ENCODE assay signal across 22 mouse cellular contexts in genomic region chr19:53041570-53041969, GRCm38 (mm10). TPM values are rescaled to one million over a fixed set of nuclear protein-coding genes. Genes with fewer than 3 reads are reported as not detected.
DNase-seq lines count a peak whose midpoint lies in the region; ATAC-seq and TF ChIP-seq lines count a peak whose summit lies in the region.
"Had no signal": no experiment of that assay in that cellular context is flagged by ENCODE, and none has a peak within 500 bp of the region (broad histone marks: within the 10 kb centered on the region; RNA-seq: fewer than 3 reads in every experiment).

No protein-coding gene starts in this region.

- H3K9ac ChIP-seq in heart, embryonic 15.5 days, result no peak overlapping the region
- H3K9ac ChIP-seq in heart, embryonic 12.5 days, result no peak overlapping the region
- H3K9ac ChIP-seq in ES-Bruce4 (ENCODE audit: low read depth, poor library complexity, severe bottlenecking) (no peak overlapping the region), MEL (ENCODE audit: control insufficient read depth, low read depth, low read length, poor library complexity, severe bottlenecking) (no peak overlapping the region)
- H3K9ac ChIP-seq: forebrain, embryonic 13.5 days; heart, embryonic 13.5 days; hindbrain, embryonic 13.5 days; intestine, embryonic 15.5 days had no signal

- no peak overlapping the region for H3K4me2 ChIP-seq in heart, embryonic 15.5 days
- no peak overlapping the region for H3K4me2 ChIP-seq in heart, embryonic 12.5 days
- H3K4me2 ChIP-seq: forebrain, embryonic 13.5 days; heart, embryonic 13.5 days; hindbrain, embryonic 13.5 days; intestine, embryonic 15.5 days had no signal

- no peak for DNase-seq in layer of hippocampus, adult 2 months (ENCODE audit: low spot score in 2 of 2)
- DNase-seq in layer of hippocampus, postnatal 10 days (ENCODE audit: low spot score in 2 of 2), result no peak
- peak; percentile 43 for DNase-seq in MEL (ENCODE audit: low read depth, low spot score)
- no peak for DNase-seq in left cerebral cortex, postnatal 10 days (ENCODE audit: extremely low spot score in 1 of 2, low spot score in 2 of 2)
- DNase-seq: adrenal gland, adult 2 months; adrenal gland, postnatal 14 days; gastrocnemius, postnatal 10 days; gastrocnemius, postnatal 36 days; heart, postnatal 14 days; kidney, adult 11 months had no signal

- H3K4me1 ChIP-seq in heart, embryonic 15.5 days (replicated peaks), result peaks cover 39% of the 10 kb centered on the region
- H3K4me1 ChIP-seq in heart, embryonic 12.5 days (replicated peaks), result peaks cover 26% of the 10 kb centered on the region
- H3K4me1 ChIP-seq in ES-Bruce4 (ENCODE audit: control insufficient read depth, insufficient read depth, low read length) (peaks cover 7% of the 10 kb centered on the region), MEL (ENCODE audit: control insufficient read depth in 1 of 2, insufficient read depth in 2 of 2, low read length in 2 of 2) (peaks cover 19 to 33% of the 10 kb centered on the region in 2 experiments)

- TF ChIP-seq POLR2A in ES-Bruce4 (IDR thresholded peaks at IDR 0.05; ENCODE audit: insufficient read depth, low read length) (no peak), MEL (IDR thresholded peaks at IDR 0.05; ENCODE audit: control insufficient read depth in 1 of 2, insufficient read depth in 1 of 2, low read depth in 1 of 2, low read length in 2 of 2, poor library complexity in 1 of 2) (no peak)

- intact Hi-C loops in left cerebral cortex, postnatal 10 days (cut with DNase I), result no loop called here

- H3K9me3 ChIP-seq in heart, embryonic 15.5 days (replicated peaks), result no peaks in the 10 kb centered on the region
- H3K9me3 ChIP-seq in heart, embryonic 12.5 days (replicated peaks), result peaks cover 3% of the 10 kb centered on the region
- 0 out of 2 replicates have a peak, but pooled peaks cover 1% of the 10 kb centered on the region for H3K9me3 ChIP-seq in ES-Bruce4 (replicated peaks; ENCODE audit: control insufficient read depth, insufficient read depth, low read length, poor library complexity, severe bottlenecking)
- H3K9me3 ChIP-seq in MEL (replicated peaks; ENCODE audit: insufficient read depth, low read length), result no peaks in the 10 kb centered on the region
- H3K9me3 ChIP-seq: forebrain, embryonic 13.5 days; G1E; heart, embryonic 13.5 days; hindbrain, embryonic 13.5 days; intestine, embryonic 15.5 days had no signal

- H3K36me3 ChIP-seq in heart, embryonic 15.5 days, result no peaks in the 10 kb centered on the region
- H3K36me3 ChIP-seq in heart, embryonic 12.5 days, result no peaks in the 10 kb centered on the region
- H3K36me3 ChIP-seq in ES-Bruce4 (ENCODE audit: control insufficient read depth, insufficient read depth, low read length, poor library complexity, severe bottlenecking), result no peaks in the 10 kb centered on the region
- H3K36me3 ChIP-seq in MEL (ENCODE audit: control insufficient read depth in 1 of 2, insufficient read depth in 2 of 2, low read length in 2 of 2), result peaks cover 0 to 34% of the 10 kb centered on the region in 2 experiments; a peak in 2 of 4 replicates
- H3K36me3 ChIP-seq: forebrain, embryonic 10.5 days; hindbrain, embryonic 10.5 days; hindbrain, embryonic 13.5 days; intestine, embryonic 15.5 days had no signal

- no peak for ATAC-seq in heart, embryonic 15.5 days (replicated peaks; ENCODE audit: insufficient number of reproducible peaks, insufficient read depth, low FRiP score, low read depth)
- no peak for ATAC-seq in heart, embryonic 12.5 days (ENCODE audit: insufficient number of reproducible peaks, low FRiP score)
- ATAC-seq: forebrain, embryonic 13.5 days; forebrain, embryonic 16.5 days; hindbrain, embryonic 16.5 days; intestine, embryonic 15.5 days had no signal

- peaks cover 17% of the 10 kb centered on the region for H3K79me2 ChIP-seq in MEL (ENCODE audit: control insufficient read depth, insufficient read depth, low read length, poor library complexity)

- TF ChIP-seq EP300 in ES-Bruce4 (IDR thresholded peaks at IDR 0.05; ENCODE audit: insufficient read depth, low read depth, low read length), result peak; percentile 75; the same call in 1 of the 2 replicates
- TF ChIP-seq EP300 in MEL (IDR thresholded peaks at IDR 0.05; ENCODE audit: low read depth in 1 of 2, low read length in 2 of 2), result peak; percentile 15 to 52; a peak in 1 of 4 replicates

- WGBS in heart, embryonic 15.5 days, result 65% methylated on average over 4 of the region's 4 CpGs
- WGBS in heart, embryonic 12.5 days, result 60% methylated on average over 4 of the region's 4 CpGs

- no peak for TF ChIP-seq RAD21 in MEL (IDR thresholded peaks at IDR 0.05; ENCODE audit: low read depth, low read length)

- H3K27me3 ChIP-seq in heart, embryonic 15.5 days, result no peaks in the 10 kb centered on the region
- H3K27me3 ChIP-seq in heart, embryonic 12.5 days (replicated peaks), result no peaks in the 10 kb centered on the region
- no peaks in the 10 kb centered on the region for H3K27me3 ChIP-seq in ES-Bruce4 (ENCODE audit: control insufficient read depth, insufficient read depth, low read length, poor library complexity, severe bottlenecking)
- H3K27me3 ChIP-seq in MEL (ENCODE audit: control insufficient read depth in 1 of 2, insufficient read depth in 2 of 2, low read length in 2 of 2), result no peaks in the 10 kb centered on the region
- H3K27me3 ChIP-seq: forebrain, embryonic 13.5 days; heart, embryonic 13.5 days; hindbrain, embryonic 13.5 days; intestine, embryonic 15.5 days had no signal

- no peak for TF ChIP-seq CTCF in layer of hippocampus, adult 2 months (conservative IDR thresholded peaks at IDR 0.05)
- TF ChIP-seq CTCF in ES-Bruce4 (IDR thresholded peaks at IDR 0.05; ENCODE audit: low read depth, low read length) (no peak), MEL (IDR thresholded peaks at IDR 0.05 in 2 of 3, conservative IDR thresholded peaks at IDR 0.05 in 1 of 3; ENCODE audit: control insufficient read depth in 1 of 3, insufficient read depth in 1 of 3, low read depth in 2 of 3, low read length in 3 of 3, poor library complexity in 1 of 3, severe bottlenecking in 1 of 3) (no peak)

- 0 out of 2 replicates have a peak overlapping the region, but pooled peaks have one; percentile 12 for H3K27ac ChIP-seq in heart, embryonic 15.5 days
- no peak overlapping the region for H3K27ac ChIP-seq in heart, embryonic 12.5 days (ENCODE audit: poor library complexity, severe bottlenecking)
- peak overlapping the region; percentile 97; the same call in 1 of the 2 replicates for H3K27ac ChIP-seq in layer of hippocampus, adult 2 months
- H3K27ac ChIP-seq in ES-Bruce4 (ENCODE audit: insufficient read depth, low read length) (no peak overlapping the region), MEL (ENCODE audit: control insufficient read depth, low read depth, low read length) (no peak overlapping the region; the same call in 1 of the 2 replicates)
- H3K27ac ChIP-seq: forebrain, embryonic 10.5 days; forebrain, embryonic 13.5 days; heart, embryonic 13.5 days; hindbrain, embryonic 10.5 days; hindbrain, embryonic 13.5 days; intestine, embryonic 15.5 days had no signal

- H3K4me3 ChIP-seq in heart, embryonic 15.5 days, result no peak overlapping the region
- H3K4me3 ChIP-seq in heart, embryonic 12.5 days, result no peak overlapping the region
- H3K4me3 ChIP-seq in layer of hippocampus, adult 2 months, result no peak overlapping the region
- H3K4me3 ChIP-seq in ES-Bruce4 (ENCODE audit: low read depth, low read length), result no peak overlapping the region
- H3K4me3 ChIP-seq in MEL (ENCODE audit: control insufficient read depth in 1 of 2, insufficient read depth in 1 of 2, low read depth in 2 of 2, low read length in 2 of 2), result no peak overlapping the region
- H3K4me3 ChIP-seq: forebrain, embryonic 10.5 days; forebrain, embryonic 13.5 days; heart, embryonic 13.5 days; hindbrain, embryonic 10.5 days; hindbrain, embryonic 13.5 days; intestine, embryonic 15.5 days had no signal

TF ChIP-seq in MEL, 35 proteins besides CTCF, POLR2A, EP300 and RAD21:
- TF ChIP-seq MEF2A (IDR thresholded peaks at IDR 0.05; ENCODE audit: extremely low read depth, insufficient replicate concordance, low read depth, low read length, poor library complexity, severe bottlenecking), result no peak
- peak; percentile 37; the same call in 1 of the 2 replicates for TF ChIP-seq TCF12 (IDR thresholded peaks at IDR 0.05; ENCODE audit: low read depth, low read length)
- no peak for TF ChIP-seq HCFC1 (IDR thresholded peaks at IDR 0.05; ENCODE audit: low read depth, low read length)
- no peak for TF ChIP-seq JUND (IDR thresholded peaks at IDR 0.05; ENCODE audit: low read depth, low read length)
- no peak; the same call in 1 of the 2 replicates for TF ChIP-seq SIN3A (IDR thresholded peaks at IDR 0.05; ENCODE audit: low read length)
- no peak for TF ChIP-seq ZNF384 (IDR thresholded peaks at IDR 0.05; ENCODE audit: low read depth, low read length)
- TF ChIP-seq ETS1 (IDR thresholded peaks at IDR 0.05; ENCODE audit: low read depth, low read length), result 0 out of 2 replicates have a peak, but pooled peaks have one; percentile 15
- TF ChIP-seq USF2 (IDR thresholded peaks at IDR 0.05; ENCODE audit: borderline replicate concordance in 1 of 2, insufficient read depth in 1 of 2, low read depth in 1 of 2, low read length in 2 of 2), result no peak
- no peak for TF ChIP-seq MAX (IDR thresholded peaks at IDR 0.05; ENCODE audit: low read length)
- no peak for TF ChIP-seq RCOR1 (IDR thresholded peaks at IDR 0.05; ENCODE audit: low read depth, low read length)
- TF ChIP-seq ZMIZ1 (IDR thresholded peaks at IDR 0.05; ENCODE audit: low read depth, low read length), result no peak
- no peak for TF ChIP-seq MAZ (IDR thresholded peaks at IDR 0.05; ENCODE audit: low read depth, low read length)
- TF ChIP-seq ZC3H11A (IDR thresholded peaks at IDR 0.05; ENCODE audit: low read depth, low read length), result peak; percentile 7; the same call in 1 of the 2 replicates
- TF ChIP-seq TAL1 (IDR thresholded peaks at IDR 0.05; ENCODE audit: low read length), result no peak

RNA-seq across cellular contexts. Expression of gene Xpnpep1, which starts 1.6 kb away (rescaled TPM):
- polyA plus RNA-seq in heart, embryonic 15.5 days (2015; fragmentation: Nextera tagmentation; extraction: Ambion mirVana), result 128 and 135 TPM in 2 replicates
- 191 TPM in 2 replicates for polyA plus RNA-seq in heart, embryonic 12.5 days (2016; fragmentation: Nextera tagmentation; extraction: Ambion mirVana)
- total RNA-seq in layer of hippocampus, adult 2 months (2021), result 10 to 100 TPM; 78.7 to 82.9 TPM
- total RNA-seq in layer of hippocampus, postnatal 10 days (2021), result 100 to 1,000 TPM; 127 to 128 TPM
- polyA plus RNA-seq in ES-Bruce4 (2011; ENCODE audit: insufficient read depth, insufficient read length, low read depth, missing spikeins) (181 and 185 TPM in 2 replicates), MEL (2012; ENCODE audit: insufficient read depth in 1 of 2, insufficient read length in 2 of 2, low read depth in 1 of 2, low replicate concordance in 2 of 2, missing spikeins in 1 of 2) (100 to 1,000 TPM; 428 to 526 TPM)
- total RNA-seq in MEL (2012; rRNA removed), result 459 and 531 TPM in 2 replicates
- total RNA-seq in left cerebral cortex, postnatal 10 days (2021), result 100 to 1,000 TPM; 108 to 113 TPM

Comparison
In these comparisons a context has a peak if more than half of its experiments do, and no peak if none do; other contexts are left out.
1. H3K27ac ChIP-seq: peak in heart, embryonic 15.5 days (single experiment) and layer of hippocampus, adult 2 months (single experiment); none in heart, embryonic 12.5 days (single experiment), ES-Bruce4 (single experiment) and MEL (single experiment).